Mouse (Mus musculus): ENCODE data around the gene Rcbtb2. TPM values are rescaled to one million over a fixed set of nuclear protein-coding genes. Genes with fewer than 3 reads are reported as not detected.

Gene Rcbtb2
- polyA plus RNA-seq, 1 experiment from 2014 or later = 44.0 TPM

GRCm38 (mm10) chr14:73123381-73123780 lies 544 bp downstream of the Rcbtb2 start:
- ATAC-seq (ENCODE audit: low FRiP score, low TSS enrichment) (no peak), DNase-seq (ENCODE audit: low spot score) (no peak)
- Histone ChIP-seq H3K27ac (replicated peaks) (no peak overlapping the region), H3K4me2 (replicated peaks; ENCODE audit: low read depth) (no peak overlapping the region), H3K9ac (ENCODE audit: low read length) (no peak overlapping the region), H3K4me3 (ENCODE audit: low read depth, low read length) (no peak overlapping the region), H3K4me1 (replicated peaks; ENCODE audit: control insufficient read depth, insufficient read depth) (0 out of 2 replicates have a peak, but pooled peaks cover 2% of the 10 kb centered on the region), H3K9me3 (ENCODE audit: control insufficient read depth, low read length) (no peaks in the 10 kb centered on the region), H3K27me3 (ENCODE audit: control insufficient read depth, insufficient read depth, low read length) (no peaks in the 10 kb centered on the region), H3K36me3 (ENCODE audit: control insufficient read depth, insufficient read depth, low read length) (no peaks in the 10 kb centered on the region)
- TF ChIP-seq EP300 (optimal IDR thresholded peaks at IDR 0.05) (no peak), CTCF (IDR thresholded peaks at IDR 0.05; ENCODE audit: low read depth) (no peak)
- 83% methylated on average over 9 of the region's 9 CpGs for WGBS

- Histone ChIP-seq H3K27ac (replicated peaks) (no peak overlapping the region), H3K4me1 (replicated peaks; ENCODE audit: control insufficient read depth, insufficient read depth) (0 out of 2 replicates have a peak, but pooled peaks cover 2% of the 10 kb centered on the region), H3K36me3 (ENCODE audit: control insufficient read depth, insufficient read depth, low read length) (no peaks in the 10 kb centered on the region), H3K9ac (ENCODE audit: low read length) (no peak overlapping the region), H3K27me3 (ENCODE audit: control insufficient read depth, insufficient read depth, low read length) (no peaks in the 10 kb centered on the region), H3K4me2 (replicated peaks; ENCODE audit: low read depth) (no peak overlapping the region), H3K9me3 (ENCODE audit: control insufficient read depth, low read length) (no peaks in the 10 kb centered on the region), H3K4me3 (ENCODE audit: low read depth, low read length) (no peak overlapping the region)
- WGBS = 62% methylated on average over 9 of the region's 9 CpGs
- DNase-seq (ENCODE audit: low spot score) = no peak
- no peak for ATAC-seq (ENCODE audit: low FRiP score, low TSS enrichment)
- no peak for TF ChIP-seq CTCF (IDR thresholded peaks at IDR 0.05; ENCODE audit: low read depth)
Observed at GRCm38 (mm10) chr14:73123786-73124185, 949 bp downstream of the Rcbtb2 start.

- Histone ChIP-seq H3K9ac (ENCODE audit: low read length) (no peak overlapping the region), H3K36me3 (ENCODE audit: control insufficient read depth, insufficient read depth, low read length) (no peaks in the 10 kb centered on the region), H3K4me1 (replicated peaks; ENCODE audit: control insufficient read depth, insufficient read depth) (no peaks in the 10 kb centered on the region), H3K27me3 (ENCODE audit: control insufficient read depth, insufficient read depth, low read length) (no peaks in the 10 kb centered on the region), H3K9me3 (ENCODE audit: control insufficient read depth, low read length) (no peaks in the 10 kb centered on the region), H3K27ac (replicated peaks) (no peak overlapping the region), H3K4me3 (ENCODE audit: low read depth, low read length) (no peak overlapping the region), H3K4me2 (replicated peaks; ENCODE audit: low read depth) (no peak overlapping the region)
- 76% methylated on average over 5 of the region's 5 CpGs for WGBS
- DNase-seq (ENCODE audit: low spot score) = no peak
- no peak for TF ChIP-seq EP300 (optimal IDR thresholded peaks at IDR 0.05)
- ATAC-seq (ENCODE audit: low FRiP score, low TSS enrichment) = no peak
Observed at GRCm38 (mm10) chr14:73130519-73130918, 7.7 kb downstream of the Rcbtb2 start.

GRCm38 (mm10) chr14:73131856-73132410 lies 9.1 kb downstream of the Rcbtb2 start:
- H3K4me2 ChIP-seq (replicated peaks; ENCODE audit: low read depth) = no peak overlapping the region

GRCm38 (mm10) chr14:73132731-73133130 lies 9.9 kb downstream of the Rcbtb2 start:
- WGBS = 60% methylated on average over 4 of the region's 4 CpGs
- H3K27ac ChIP-seq (replicated peaks) = no peak overlapping the region
- no peak overlapping the region for H3K9ac ChIP-seq (ENCODE audit: low read length)
- no peaks in the 10 kb centered on the region for H3K9me3 ChIP-seq (ENCODE audit: control insufficient read depth, low read length)
- no peak for ATAC-seq (ENCODE audit: low FRiP score, low TSS enrichment)
- no peak overlapping the region for H3K4me2 ChIP-seq (replicated peaks; ENCODE audit: low read depth)
- TF ChIP-seq EP300 (optimal IDR thresholded peaks at IDR 0.05) (no peak), CTCF (IDR thresholded peaks at IDR 0.05; ENCODE audit: low read depth) (no peak)
- no peaks in the 10 kb centered on the region for H3K27me3 ChIP-seq (ENCODE audit: control insufficient read depth, insufficient read depth, low read length)
- DNase-seq (ENCODE audit: low spot score) = no peak
- no peak overlapping the region for H3K4me3 ChIP-seq (ENCODE audit: low read depth, low read length)
- no peaks in the 10 kb centered on the region for H3K36me3 ChIP-seq (ENCODE audit: control insufficient read depth, insufficient read depth, low read length)
- no peaks in the 10 kb centered on the region for H3K4me1 ChIP-seq (replicated peaks; ENCODE audit: control insufficient read depth, insufficient read depth)

More at GRCm38 (mm10) chr14:73131856-73132410, 9.1 kb downstream of the Rcbtb2 start:
- Histone ChIP-seq H3K27ac (replicated peaks) (no peak overlapping the region), H3K9me3 (ENCODE audit: control insufficient read depth, low read length) (no peaks in the 10 kb centered on the region), H3K4me3 (ENCODE audit: low read depth, low read length) (no peak overlapping the region), H3K4me1 (replicated peaks; ENCODE audit: control insufficient read depth, insufficient read depth) (no peaks in the 10 kb centered on the region), H3K27me3 (ENCODE audit: control insufficient read depth, insufficient read depth, low read length) (no peaks in the 10 kb centered on the region), H3K9ac (ENCODE audit: low read length) (no peak overlapping the region), H3K36me3 (ENCODE audit: control insufficient read depth, insufficient read depth, low read length) (no peaks in the 10 kb centered on the region)
- 75% methylated on average over 16 of the region's 16 CpGs for WGBS
- DNase-seq (ENCODE audit: low spot score) = no peak
- TF ChIP-seq CTCF (IDR thresholded peaks at IDR 0.05; ENCODE audit: low read depth) (no peak), EP300 (optimal IDR thresholded peaks at IDR 0.05) (no peak)
- no peak for ATAC-seq (ENCODE audit: low FRiP score, low TSS enrichment)

GRCm38 (mm10) chr14:73137234-73137633 lies 14.4 kb downstream of the Rcbtb2 start:
- ATAC-seq (ENCODE audit: low FRiP score, low TSS enrichment) (no peak), DNase-seq (ENCODE audit: low spot score) (no peak)
- no peaks in the 10 kb centered on the region for H3K9me3 ChIP-seq (ENCODE audit: control insufficient read depth, low read length)
- 67% methylated on average over 5 of the region's 5 CpGs for WGBS
- no peaks in the 10 kb centered on the region for H3K4me1 ChIP-seq (replicated peaks; ENCODE audit: control insufficient read depth, insufficient read depth)
- H3K36me3 ChIP-seq (ENCODE audit: control insufficient read depth, insufficient read depth, low read length) = no peaks in the 10 kb centered on the region
- H3K9ac ChIP-seq (ENCODE audit: low read length) = no peak overlapping the region
- H3K4me2 ChIP-seq (replicated peaks; ENCODE audit: low read depth) = no peak overlapping the region
- TF ChIP-seq CTCF (IDR thresholded peaks at IDR 0.05; ENCODE audit: low read depth) = no peak
- TF ChIP-seq EP300 (optimal IDR thresholded peaks at IDR 0.05) = no peak
- no peaks in the 10 kb centered on the region for H3K27me3 ChIP-seq (ENCODE audit: control insufficient read depth, insufficient read depth, low read length)
- H3K4me3 ChIP-seq (ENCODE audit: low read depth, low read length) = no peak overlapping the region
- H3K27ac ChIP-seq (replicated peaks) = no peak overlapping the region

All from stomach, postnatal 0 days (tissue).